ENCODE assay signal across 24 mouse cellular contexts in genomic region chr1:131703482-131703881, GRCm38 (mm10). TPM values are rescaled to one million over a fixed set of nuclear protein-coding genes. Genes with fewer than 3 reads are reported as not detected.
DNase-seq lines count a peak whose midpoint lies in the region; TF ChIP-seq lines count a peak whose summit lies in the region.
"Had no signal": no experiment of that assay in that cellular context is flagged by ENCODE, and none has a peak within 500 bp of the region (broad histone marks: within the 10 kb centered on the region; RNA-seq: fewer than 3 reads in every experiment).

No protein-coding gene starts in this region.

- H3K4me1 ChIP-seq in bone marrow macrophage, adult 2 months (ENCODE audit: control insufficient read depth, insufficient read depth, low read length), result peaks cover 49% of the 10 kb centered on the region
- H3K4me1 ChIP-seq: embryonic facial prominence, embryonic 15.5 days; forebrain, embryonic 10.5 days; forebrain, embryonic 15.5 days; hindbrain, embryonic 15.5 days had no signal

- intact Hi-C loops in left cerebral cortex, adult 2 months (cut with DNase I), result no loop called here

- no peak for TF ChIP-seq POLR2A in bone marrow macrophage, adult 2 months (IDR thresholded peaks at IDR 0.05; ENCODE audit: borderline replicate concordance, low read depth, low read length)

- TF ChIP-seq CTCF in bone marrow macrophage, adult 2 months (IDR thresholded peaks at IDR 0.05; ENCODE audit: low read depth, low read length), result no peak
- TF ChIP-seq CTCF in left cerebral cortex, adult 2 months (IDR thresholded peaks at IDR 0.05), result no peak

- H3K27ac ChIP-seq in bone marrow macrophage, adult 2 months (ENCODE audit: insufficient read depth, low read depth, low read length), result peak overlapping the region; percentile 87
- H3K27ac ChIP-seq in macrophage, result peak overlapping the region; percentile 88
- no peak overlapping the region for H3K27ac ChIP-seq in left cerebral cortex, adult 2 months
- H3K27ac ChIP-seq: embryonic facial prominence, embryonic 15.5 days; forebrain, embryonic 10.5 days; forebrain, embryonic 15.5 days; heart, adult 2 months; hindbrain, embryonic 15.5 days had no signal

- 27% methylated on average over 2 of the region's 2 CpGs for WGBS in macrophage (ENCODE audit: missing documents)

- H3K27me3 ChIP-seq in splenic B cell, adult 2 months (ENCODE audit: control insufficient read depth, insufficient read depth, low read length, poor library complexity, severe bottlenecking), result no peaks in the 10 kb centered on the region
- H3K27me3 ChIP-seq: embryonic facial prominence, embryonic 15.5 days; forebrain, embryonic 15.5 days; hindbrain, embryonic 15.5 days had no signal

- H3K79me2 ChIP-seq in macrophage (ENCODE audit: inconsistent target), result peaks cover 48% of the 10 kb centered on the region; the same call in 1 of the 2 replicates

- peaks cover 48% of the 10 kb centered on the region for H3K36me3 ChIP-seq in macrophage (ENCODE audit: inconsistent target)
- H3K36me3 ChIP-seq in splenic B cell, adult 2 months (ENCODE audit: control insufficient read depth, insufficient read depth, low read length, poor library complexity, severe bottlenecking), result no peaks in the 10 kb centered on the region
- H3K36me3 ChIP-seq: embryonic facial prominence, embryonic 15.5 days; forebrain, embryonic 10.5 days; forebrain, embryonic 15.5 days; heart, embryonic 12.5 days; hindbrain, embryonic 15.5 days had no signal

- no peak overlapping the region for H3K4me3 ChIP-seq in bone marrow macrophage, adult 2 months (ENCODE audit: insufficient read depth, low read length)
- H3K4me3 ChIP-seq in macrophage (ENCODE audit: inconsistent target), result no peak overlapping the region
- H3K4me3 ChIP-seq in left cerebral cortex, adult 2 months, result no peak overlapping the region
- H3K4me3 ChIP-seq: embryonic facial prominence, embryonic 15.5 days; erythroblast, embryonic 14.5 days; forebrain, embryonic 10.5 days; forebrain, embryonic 15.5 days; heart, adult 2 months; heart, embryonic 12.5 days; hindbrain, embryonic 15.5 days had no signal

- peak; percentile 65 for DNase-seq in 416B (ENCODE audit: low read depth)
- DNase-seq in splenic B cell, adult 2 months (ENCODE audit: low read depth, low spot score), result peak; percentile 34
- DNase-seq in heart, adult 11 months, result no peak
- DNase-seq in left cerebral cortex, adult 2 months (ENCODE audit: extremely low spot score in 1 of 2, low spot score in 2 of 2), result no peak
- no peak for DNase-seq in thymus, adult 18-20 months
- DNase-seq: adrenal gland, postnatal 10 days; cerebellum, adult 18-20 months; cerebellum, postnatal 10 days; embryo, embryonic 11 days; gastrocnemius, postnatal 36 days; heart, adult 2 months had no signal

RNA-seq across cellular contexts. Expression of gene Rab7b, which starts 15.0 kb away (rescaled TPM):
- polyA plus RNA-seq in bone marrow macrophage, adult 2 months (2012; ENCODE audit: insufficient read depth, insufficient read length, missing spikeins), result 115 and 157 TPM in 2 replicates
- total RNA-seq in macrophage (2018; cell fraction: chromatin; rRNA removed), result 100 to 1,000 TPM in 8 of 26 experiments, 10 to 100 TPM in 17, 1 to 10 TPM in 1; 8.3 to 204 (median 87.6) TPM
- total RNA-seq in macrophage (2018; cell fraction: cytosol; rRNA removed), result 100 to 1,000 TPM; 112 to 252 (median 182) TPM
- 100 to 1,000 TPM in 18 of 26 experiments, 10 to 100 TPM in 8; 24.3 to 204 (median 119) TPM for total RNA-seq in macrophage (2018; cell fraction: nucleus; rRNA removed)
- polyA plus RNA-seq in macrophage (2018), result 161 to 338 TPM (median 284 TPM) in 3 replicates
- 1 to 10 TPM; 1.6 to 1.9 TPM for total RNA-seq in left cerebral cortex, adult 2 months (2021)
- polyA plus RNA-seq: erythroblast, embryonic 14.5 days had no signal

RNA-seq across cellular contexts. Expression of gene Slc26a9, which starts 40.3 kb away (rescaled TPM):
- not detected in 2 replicates for polyA plus RNA-seq in bone marrow macrophage, adult 2 months (2012; ENCODE audit: insufficient read depth, insufficient read length, missing spikeins)
- 1 to 10 TPM in 1 of 26 experiments, under 1 TPM in 5, not detected in 20; 0.16 to 1.5 (median 0.42) TPM for total RNA-seq in macrophage (2018; cell fraction: chromatin; rRNA removed)
- under 1 TPM in 2 of 26 experiments, not detected in 24; 0.03 to 0.05 TPM for total RNA-seq in macrophage (2018; cell fraction: cytosol; rRNA removed)
- total RNA-seq in macrophage (2018; cell fraction: nucleus; rRNA removed), result under 1 TPM in 8 of 26 experiments, not detected in 18; 0.12 to 0.89 (median 0.33) TPM
- 0.05 TPM in 1 of 3 replicates, not detected in the others for polyA plus RNA-seq in macrophage (2018)
- under 1 TPM in 1 of 2 experiments, not detected in 1; 0.09 TPM for total RNA-seq in left cerebral cortex, adult 2 months (2021)
- total RNA-seq: common myeloid progenitor, adult 5-6 weeks; gastrocnemius, adult 8-10 months; gastrocnemius, postnatal 36 days; heart, adult 2 months; heart, postnatal 25 days had no signal
- polyA plus RNA-seq: C2C12; erythroblast, embryonic 14.5 days; forebrain, embryonic 10.5 days; inflammation-experienced regulatory T-cells, adult 6 months had no signal

Comparison
In these comparisons a context has a peak if more than half of its experiments do, and no peak if none do; other contexts are left out.
1. DNase-seq: peak in 416B (single experiment) and splenic B cell, adult 2 months (single experiment); none in heart, adult 11 months (single experiment), left cerebral cortex, adult 2 months (0 of 2) and thymus, adult 18-20 months (0 of 2).